Mouse (Mus musculus): ENCODE data around the gene Dcaf5.

GRCm38 (mm10) chr12:80323371-80324050 is 112.9 kb downstream of the Dcaf5 start:
- no peak for TF ChIP-seq CTCF (IDR thresholded peaks at IDR 0.05; ENCODE audit: control insufficient read depth, insufficient read depth, low read length)
- no peak for TF ChIP-seq POLR2A (IDR thresholded peaks at IDR 0.05; ENCODE audit: borderline replicate concordance, control insufficient read depth, low read depth, low read length)

Measured in bone marrow, adult 2 months (tissue).